Mouse (Mus musculus) forebrain, embryonic 12.5 days (tissue): ENCODE data around the gene Nup85. TPM values are rescaled to one million over a fixed set of nuclear protein-coding genes. Genes with fewer than 3 reads are reported as not detected.
A peak's percentile ranks its signal among the peaks of the same experiment; 100 is the strongest.

Experiments used
- ATAC-seq: fragments of 200-750 bp; cut with Nextera tagmentation; 2 replicates; pipeline ENCODE4 v1.8.0; 2017; ENCODE audit warnings: moderate TSS enrichment; ENCODE audit not compliant: low FRiP score
- H3K27ac ChIP-seq: fragments of 300-500 bp; sonication (generic); 2 replicates; pipeline ENCODE4 v1.5.1; 2016; ENCODE audit warnings: mild to moderate bottlenecking
- H3K27me3 ChIP-seq: fragments of 300-500 bp; sonication (generic); 2 replicates; pipeline ENCODE4 v1.6.1; 2016; ENCODE audit warnings: mild to moderate bottlenecking
- H3K36me3 ChIP-seq: fragments of 300-500 bp; sonication (generic); replicated peaks from 2 replicates; pipeline ENCODE4 v1.6.1; 2016; ENCODE audit warnings: mild to moderate bottlenecking
- H3K4me1 ChIP-seq: fragments of 300-500 bp; sonication (generic); 2 replicates; pipeline ENCODE4 v1.6.1; 2016
- H3K4me2 ChIP-seq: fragments of 300-500 bp; sonication (generic); 2 replicates; pipeline ENCODE4 v1.6.1; 2016; ENCODE audit warnings: mild to moderate bottlenecking, moderate library complexity
- H3K4me3 ChIP-seq: fragments of 300-500 bp; sonication (generic); replicated peaks from 2 replicates; pipeline ENCODE4 v1.5.1; 2016; ENCODE audit warnings: mild to moderate bottlenecking
- H3K9ac ChIP-seq: fragments of 300-500 bp; sonication (generic); 2 replicates; pipeline ENCODE4 v1.6.1; 2016; ENCODE audit warnings: mild to moderate bottlenecking
- H3K9me3 ChIP-seq: fragments of 300-500 bp; sonication (generic); 2 replicates; pipeline ENCODE4 v1.6.1; 2016
- WGBS: fragments of 180-500 bp; shearing (Covaris S2); methylation state at CpG from one replicate; pipeline ENCODE4 v1.1.7; 2016; 5-methylcytosine and 5-hydroxymethylcytosine counted together
- polyA plus RNA-seq: library from polyadenylated mRNA; unstranded; fragments of >200 nt; fragmentation: Nextera tagmentation; extraction: Ambion mirVana; gene quantifications from 2 replicates; pipeline ENCODE4 v1.2.1, GENCODE M21; 2016

Gene Nup85
- polyA plus RNA-seq, 1 experiment from 2014 or later, result 199 TPM

DNA sequence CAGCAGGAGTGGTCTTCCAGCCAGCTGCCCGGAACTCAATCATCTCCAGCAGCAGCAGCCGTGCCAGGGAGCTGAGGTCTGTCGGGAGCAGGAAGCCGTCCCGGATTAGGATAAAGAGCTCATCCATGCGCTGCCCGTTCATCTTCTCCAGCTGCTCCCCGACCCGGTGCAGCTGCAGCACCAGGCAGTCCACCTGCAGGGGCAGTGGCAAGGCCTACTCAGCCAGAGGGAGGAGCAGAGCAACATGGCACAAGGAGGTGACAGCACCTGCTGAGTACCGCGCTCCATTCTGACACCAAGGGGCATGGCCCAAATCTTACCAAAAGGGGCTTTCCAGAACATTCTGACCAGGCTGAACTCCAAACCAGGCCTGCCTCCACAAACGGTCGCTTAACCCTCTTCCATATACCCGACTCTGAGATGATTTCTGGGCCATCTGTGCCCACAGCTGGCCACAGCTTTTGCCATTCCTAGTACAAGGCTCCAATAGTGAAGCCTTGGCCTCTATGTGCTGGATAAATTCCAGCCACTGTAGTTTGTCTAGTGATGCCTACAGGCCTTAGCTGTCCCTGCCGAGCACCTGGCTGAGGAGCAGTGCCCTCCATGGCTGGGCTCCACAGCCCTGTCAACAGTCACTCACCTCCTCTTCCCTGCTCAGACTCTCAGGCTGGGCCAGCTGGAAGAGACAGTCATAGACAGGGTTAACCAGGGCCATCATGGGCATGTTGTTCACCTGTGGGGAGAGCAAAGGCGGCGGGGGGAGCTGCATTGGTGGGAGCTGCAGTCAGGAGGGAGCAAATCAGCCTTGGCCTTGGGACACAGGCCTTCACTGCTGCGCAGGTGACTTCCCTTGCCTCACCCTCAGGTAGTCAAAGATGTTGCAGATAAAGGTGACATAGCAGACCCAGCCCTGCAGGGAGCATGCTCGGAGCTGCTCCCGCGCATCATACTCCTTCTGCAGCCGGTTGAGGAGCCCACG is 44.5 kb downstream of the Nup85 start:
- no peaks in the 10 kb centered on the region for H3K9me3 ChIP-seq
- no peak overlapping the region for H3K27ac ChIP-seq
- no peak for ATAC-seq
- H3K9ac ChIP-seq, result no peak overlapping the region
- H3K36me3 ChIP-seq, result peaks cover 46% of the 10 kb centered on the region
- peaks cover 36% of the 10 kb centered on the region for H3K4me1 ChIP-seq
- WGBS, result 85% methylated on average over 22 of the region's 23 CpGs
- H3K4me3 ChIP-seq, result no peak overlapping the region
- H3K27me3 ChIP-seq, result no peaks in the 10 kb centered on the region
- no peak overlapping the region for H3K4me2 ChIP-seq

DNA sequence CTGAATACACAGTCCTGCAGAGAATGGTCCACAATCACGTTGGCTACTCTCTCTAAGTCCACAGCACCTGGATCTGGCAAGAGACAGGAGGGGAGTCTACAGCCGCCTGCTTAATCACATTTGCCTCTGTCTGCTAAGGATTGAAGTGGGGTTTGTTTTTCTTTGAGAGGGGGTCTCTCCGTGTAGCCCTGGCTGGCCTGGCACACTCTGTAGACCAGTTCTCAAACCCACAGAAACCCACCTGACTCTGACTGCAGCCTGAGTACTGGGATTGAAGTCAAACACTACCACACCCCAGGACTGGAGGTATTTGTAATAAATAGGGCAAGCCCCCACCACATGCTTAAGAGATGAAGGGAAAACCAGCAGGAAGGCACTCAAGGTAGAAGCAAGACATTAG is 45.3 kb downstream of the Nup85 start:
- H3K4me3 ChIP-seq, result no peak overlapping the region
- H3K9ac ChIP-seq, result no peak overlapping the region
- H3K4me2 ChIP-seq, result no peak overlapping the region
- ATAC-seq, result no peak
- peaks cover 48% of the 10 kb centered on the region for H3K36me3 ChIP-seq
- no peaks in the 10 kb centered on the region for H3K9me3 ChIP-seq
- H3K4me1 ChIP-seq, result peaks cover 34% of the 10 kb centered on the region
- no peak overlapping the region for H3K27ac ChIP-seq
- H3K27me3 ChIP-seq, result peaks cover 5% of the 10 kb centered on the region; the same call in 1 of the 2 replicates
- 77% methylated on average over 3 of the region's 3 CpGs for whole genome bisulfite sequencing

DNA sequence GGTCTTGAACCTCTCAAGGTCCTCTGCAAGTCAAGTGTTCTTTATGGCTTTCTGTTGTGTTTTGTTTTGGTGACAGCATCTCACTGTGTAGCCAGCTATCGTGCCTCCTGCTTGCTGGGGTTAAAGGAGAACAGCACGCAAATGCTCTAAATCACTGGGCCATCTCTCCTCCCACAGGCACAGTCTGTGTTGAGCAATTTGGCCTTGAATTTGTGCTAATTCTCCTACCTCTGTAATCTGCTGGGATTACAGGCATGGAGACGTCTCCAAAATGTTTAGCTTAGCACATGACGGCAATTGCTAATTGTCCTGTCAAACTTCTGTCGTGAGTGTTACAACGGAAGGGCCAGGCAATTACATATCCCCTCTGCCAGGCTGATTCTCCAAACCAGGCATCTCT is 46.9 kb downstream of the Nup85 start:
- Histone ChIP-seq H3K27me3 (peaks cover 5% of the 10 kb centered on the region; the same call in 1 of the 2 replicates), H3K27ac (no peak overlapping the region), H3K4me1 (peaks cover 21% of the 10 kb centered on the region), H3K4me2 (peak overlapping the region; percentile 87; the same call in 1 of the 2 replicates), H3K36me3 (peaks cover 49% of the 10 kb centered on the region), H3K4me3 (no peak overlapping the region), H3K9me3 (no peaks in the 10 kb centered on the region), H3K9ac (no peak overlapping the region)
- WGBS, result 78% methylated on average over 6 of the region's 6 CpGs
- no peak for ATAC-seq

DNA sequence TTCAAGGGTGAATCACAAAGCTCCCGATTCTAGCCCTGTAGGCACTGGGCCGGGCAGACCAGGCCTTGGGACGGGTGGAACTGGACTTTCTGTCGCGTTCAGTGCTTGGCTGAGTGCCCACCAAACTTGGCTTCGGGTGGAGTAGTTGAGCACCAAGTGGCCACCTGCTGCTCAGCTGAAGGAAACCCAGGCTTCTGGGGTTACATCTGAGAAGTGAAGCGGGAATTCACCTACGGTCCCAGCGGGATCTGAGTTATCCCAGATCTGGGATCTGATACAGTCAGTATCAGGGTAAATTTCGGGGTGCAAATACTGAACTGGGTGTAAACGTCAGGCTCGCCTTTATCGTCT is 47.8 kb downstream of the Nup85 start:
- Histone ChIP-seq H3K9ac (peak overlapping the region; percentile 69), H3K4me3 (peak overlapping the region; percentile 60), H3K9me3 (no peaks in the 10 kb centered on the region), H3K27me3 (peaks cover 5% of the 10 kb centered on the region; the same call in 1 of the 2 replicates), H3K27ac (peak overlapping the region; percentile 80), H3K4me1 (peaks cover 21% of the 10 kb centered on the region), H3K4me2 (peak overlapping the region; percentile 87), H3K36me3 (peaks cover 44% of the 10 kb centered on the region)
- under 1% methylated on average over 13 of the region's 13 CpGs for WGBS
- peak; percentile 45; the same call in 1 of the 2 replicates for ATAC-seq

DNA sequence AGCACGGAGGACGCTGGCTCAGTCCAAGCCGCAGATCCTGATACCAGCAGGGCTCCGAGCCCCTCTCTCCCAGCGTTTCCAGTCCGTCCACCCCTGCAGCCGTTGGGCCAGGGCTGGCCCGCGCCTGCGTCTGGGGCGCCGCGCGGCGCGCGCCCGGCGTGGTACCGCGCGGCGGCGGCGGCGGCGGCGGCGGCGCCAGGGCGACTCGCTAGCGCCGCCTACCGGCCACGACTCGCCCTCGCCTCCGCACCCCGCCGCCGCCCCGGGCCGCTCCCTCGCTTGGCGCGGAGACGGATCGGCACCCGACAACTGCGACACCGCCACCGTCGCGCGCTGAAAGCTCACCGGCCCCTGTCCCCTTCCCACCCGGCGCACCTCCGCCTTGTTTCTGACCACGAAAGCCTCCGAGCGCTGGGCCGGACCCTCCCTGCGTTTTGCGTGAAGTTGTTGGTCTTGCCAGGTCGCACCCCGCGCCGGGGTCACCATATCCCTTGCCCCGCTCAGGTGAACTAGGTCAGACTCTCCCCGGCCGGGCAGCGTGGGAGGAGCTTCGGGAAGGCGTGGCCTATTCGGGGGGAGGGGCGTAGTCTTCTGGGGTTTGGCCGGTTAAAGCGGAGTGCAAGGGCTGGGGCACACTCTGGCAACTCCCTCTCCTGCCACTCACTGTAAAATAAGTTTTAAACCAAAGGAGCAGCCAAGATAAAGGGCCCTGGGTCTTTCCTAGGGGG is 48.3 kb downstream of the Nup85 start, which contains the start of gene Mif4gd:
Gene Mif4gd, minus strand, starts transcription at position 560 of the 728 bp plus-strand sequence.
- WGBS, result under 1% methylated on average over 80 of the region's 80 CpGs

DNA sequence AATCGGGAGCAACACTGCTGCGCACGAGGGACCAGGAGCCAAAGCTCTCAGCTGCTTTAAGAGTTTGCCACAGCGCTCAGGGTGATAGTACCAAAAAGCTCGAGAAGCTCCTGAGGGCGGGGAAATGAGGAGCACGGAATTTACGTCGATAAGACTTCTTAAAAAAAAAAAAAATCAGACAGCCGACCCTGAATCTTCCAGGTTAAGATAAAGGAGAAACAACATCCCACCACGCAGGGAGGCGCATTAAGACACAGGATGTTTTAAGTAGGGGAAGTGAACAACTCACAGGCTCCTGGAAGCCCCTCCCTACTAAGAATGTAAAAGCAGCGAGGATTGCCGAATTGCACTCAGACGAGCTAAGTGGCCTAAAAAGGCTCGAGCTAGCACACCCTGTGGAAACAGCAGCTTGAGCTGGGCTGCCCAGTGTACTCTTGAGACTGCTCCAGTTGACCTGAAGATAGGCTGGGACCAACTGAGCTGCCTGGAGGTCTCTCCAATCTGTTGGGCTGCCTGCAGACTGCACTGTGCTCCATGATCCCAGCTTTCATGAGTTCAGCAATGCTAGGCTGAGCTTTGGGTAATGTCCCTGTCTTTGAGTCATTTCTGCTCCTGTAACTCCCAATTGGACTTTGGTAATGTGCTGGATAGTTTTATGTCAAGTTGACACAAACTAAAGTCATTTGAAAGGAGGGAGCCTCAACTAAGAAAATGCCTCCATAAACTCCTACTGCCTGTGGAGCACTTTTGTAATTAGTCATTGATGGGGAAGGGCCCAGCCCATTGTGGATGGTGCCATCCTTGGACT is 49.1 kb downstream of the Nup85 start:
- Histone ChIP-seq H3K27ac (peak overlapping the region; percentile 86), H3K9me3 (no peaks in the 10 kb centered on the region), H3K36me3 (peaks cover 32% of the 10 kb centered on the region), H3K9ac (peak overlapping the region; percentile 69), H3K27me3 (peaks cover 5% of the 10 kb centered on the region; the same call in 1 of the 2 replicates), H3K4me3 (peak overlapping the region; percentile 60), H3K4me2 (peak overlapping the region; percentile 87), H3K4me1 (peaks cover 21% of the 10 kb centered on the region)
- no peak; the same call in 1 of the 2 replicates for ATAC-seq
- 2% methylated on average over 16 of the region's 16 CpGs for WGBS

More for the DNA sequence above, 48.3 kb downstream of the Nup85 start, which contains the start of gene Mif4gd:
- Histone ChIP-seq H3K4me1 (peaks cover 21% of the 10 kb centered on the region), H3K9me3 (no peaks in the 10 kb centered on the region), H3K27me3 (peaks cover 5% of the 10 kb centered on the region; the same call in 1 of the 2 replicates), H3K4me2 (peak within 1 kb of the TSS; percentile 87), H3K36me3 (peaks cover 39% of the 10 kb centered on the region), H3K4me3 (peak within 1 kb of the TSS; percentile 60), H3K27ac (peak within 1 kb of the TSS; percentile 86), H3K9ac (peak within 1 kb of the TSS; percentile 69)
- ATAC-seq, result peak; percentile 86

DNA sequence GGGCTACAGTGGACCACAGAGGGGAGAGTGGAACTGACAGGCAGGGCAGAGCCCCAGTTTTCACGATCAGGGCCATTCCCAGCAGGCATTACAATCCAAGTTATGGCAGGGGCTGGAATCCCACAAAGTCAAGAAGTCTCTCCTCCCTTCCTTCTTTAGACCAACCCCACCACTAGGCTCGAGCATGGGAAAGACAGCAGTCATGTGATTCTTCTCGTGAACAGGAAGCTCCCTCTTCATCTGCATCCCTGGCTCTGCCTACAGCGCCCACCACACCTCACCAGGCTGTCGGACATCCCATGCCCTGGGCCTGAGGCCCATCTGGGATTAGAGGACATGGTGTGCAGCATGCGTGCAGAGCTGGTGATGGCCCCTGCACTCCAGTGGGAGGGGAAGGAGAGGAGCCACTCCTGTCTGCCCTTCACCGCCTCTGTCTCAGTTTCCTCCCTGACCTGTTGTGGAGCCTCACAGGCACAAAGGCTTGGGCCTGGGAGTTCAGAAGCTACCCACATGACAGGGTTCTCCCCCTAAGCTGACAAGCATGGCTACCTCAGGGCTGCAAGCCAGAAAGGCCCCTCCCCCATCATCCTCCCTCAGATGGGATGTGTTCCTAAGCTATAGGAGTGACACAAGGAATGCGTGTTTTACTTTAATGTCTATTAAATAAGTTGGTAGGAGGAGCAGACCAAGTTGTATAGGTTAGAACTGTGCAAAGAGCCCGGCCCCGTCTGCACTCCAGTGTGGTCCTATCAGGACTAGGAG is 50.3 kb downstream of the Nup85 start:
- Histone ChIP-seq H3K9ac (no peak overlapping the region), H3K27ac (no peak overlapping the region), H3K36me3 (peaks cover 20% of the 10 kb centered on the region), H3K4me3 (no peak overlapping the region), H3K4me2 (no peak overlapping the region), H3K4me1 (peaks cover 21% of the 10 kb centered on the region), H3K27me3 (peaks cover 5% of the 10 kb centered on the region; the same call in 1 of the 2 replicates), H3K9me3 (no peaks in the 10 kb centered on the region)
- no peak for ATAC-seq
- 90% methylated on average over 10 of the region's 10 CpGs for WGBS

DNA sequence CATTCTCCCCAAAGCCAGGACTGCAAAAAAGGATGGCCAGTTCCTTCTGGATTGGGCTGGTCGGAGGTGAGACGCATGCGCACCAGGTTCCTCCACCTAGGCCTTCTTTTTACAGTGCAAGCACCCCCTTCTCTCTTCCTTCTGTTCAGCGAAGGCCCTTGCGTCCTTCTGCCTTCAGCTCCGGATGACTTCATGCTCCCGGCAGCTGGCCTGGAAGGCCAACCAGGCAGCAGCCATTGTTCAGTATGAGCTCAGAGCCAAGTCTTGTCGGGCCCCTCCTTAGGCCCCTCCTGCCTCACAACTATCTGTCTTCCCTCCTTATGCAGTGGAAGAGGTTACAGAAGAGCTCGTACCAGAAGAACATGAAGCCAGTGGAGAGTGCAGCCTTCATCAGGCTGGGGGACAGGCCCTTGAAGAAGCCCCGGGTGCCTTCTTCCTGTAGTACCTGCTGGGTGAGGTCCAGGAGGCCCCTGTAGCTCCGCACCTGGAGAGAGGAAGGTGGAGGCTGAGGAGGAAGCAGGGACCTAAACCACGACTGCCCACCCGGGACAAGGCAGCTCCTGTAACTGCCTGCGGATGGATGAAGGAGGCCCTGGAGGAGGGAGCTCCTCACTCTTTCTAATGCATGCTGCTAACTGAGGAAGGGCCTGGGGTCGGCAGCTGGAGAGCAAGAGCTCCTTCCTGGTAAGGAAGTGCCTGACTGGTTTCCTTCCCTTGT is 51.0 kb downstream of the Nup85 start:
- H3K9ac ChIP-seq, result no peak overlapping the region
- WGBS, result 88% methylated on average over 15 of the region's 15 CpGs
- H3K4me3 ChIP-seq, result no peak overlapping the region
- peaks cover 22% of the 10 kb centered on the region for H3K36me3 ChIP-seq
- H3K4me2 ChIP-seq, result no peak overlapping the region
- H3K27me3 ChIP-seq, result peaks cover 5% of the 10 kb centered on the region; the same call in 1 of the 2 replicates
- no peaks in the 10 kb centered on the region for H3K9me3 ChIP-seq
- ATAC-seq, result no peak
- peaks cover 21% of the 10 kb centered on the region for H3K4me1 ChIP-seq
- H3K27ac ChIP-seq, result no peak overlapping the region

DNA sequence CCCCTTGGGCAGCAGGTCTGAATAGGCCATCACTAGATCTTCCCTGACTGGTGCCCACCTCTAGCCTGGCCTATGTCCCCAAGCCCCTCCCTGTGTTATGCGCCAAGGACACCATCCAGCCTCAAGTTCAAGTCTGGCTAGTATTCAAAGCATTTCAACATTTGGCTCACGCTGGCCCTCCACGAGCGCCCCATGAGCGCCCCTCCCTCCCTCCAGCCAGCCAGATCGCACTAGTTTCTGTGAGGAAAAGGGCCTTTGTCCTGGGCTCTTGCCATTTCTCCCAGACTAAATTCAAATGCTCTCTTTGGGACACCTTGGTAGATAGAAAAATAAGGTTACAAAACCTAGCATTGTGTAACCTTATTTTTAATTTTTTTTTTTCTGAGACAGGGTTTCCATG is 51.6 kb downstream of the Nup85 start:
- Histone ChIP-seq H3K27ac (no peak overlapping the region), H3K9me3 (no peaks in the 10 kb centered on the region), H3K4me1 (peaks cover 21% of the 10 kb centered on the region), H3K4me3 (no peak overlapping the region), H3K4me2 (no peak overlapping the region), H3K36me3 (peaks cover 28% of the 10 kb centered on the region), H3K27me3 (peaks cover 5% of the 10 kb centered on the region; the same call in 1 of the 2 replicates), H3K9ac (no peak overlapping the region)
- 90% methylated on average over 6 of the region's 6 CpGs for WGBS
- ATAC-seq, result no peak

DNA sequence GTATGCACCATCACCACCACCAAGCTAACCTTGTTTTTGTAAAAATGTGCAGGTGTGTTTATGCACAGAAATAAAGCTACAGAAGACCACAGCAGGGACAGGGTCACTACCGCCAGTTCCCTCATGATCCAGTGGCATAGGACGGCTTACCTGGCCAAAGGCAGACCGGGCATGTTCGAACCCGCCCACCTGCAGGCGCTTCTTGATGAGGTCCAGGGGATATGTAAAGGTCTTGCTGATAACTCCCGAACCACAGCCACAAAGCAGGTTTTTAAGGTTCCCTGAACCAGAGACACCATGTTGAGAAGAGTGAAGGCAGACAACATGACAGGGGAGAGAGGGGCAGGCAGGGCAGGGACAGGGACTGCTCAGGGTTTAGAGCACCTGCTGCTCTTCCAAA is 52.1 kb downstream of the Nup85 start:
- peaks cover 33% of the 10 kb centered on the region for H3K36me3 ChIP-seq
- WGBS, result 94% methylated on average over 7 of the region's 7 CpGs

More for the DNA sequence above, 52.1 kb downstream of the Nup85 start:
- Histone ChIP-seq H3K9me3 (no peaks in the 10 kb centered on the region), H3K9ac (no peak overlapping the region), H3K4me1 (peaks cover 20% of the 10 kb centered on the region), H3K27me3 (peaks cover 5% of the 10 kb centered on the region; the same call in 1 of the 2 replicates), H3K4me2 (no peak overlapping the region), H3K4me3 (no peak overlapping the region), H3K27ac (no peak overlapping the region)
- ATAC-seq, result no peak
